Mouse (Mus musculus) liver, postnatal 0 days (tissue): ENCODE results near the gene Ncln. TPM values are rescaled to one million over a fixed set of nuclear protein-coding genes. Genes with fewer than 3 reads are reported as not detected.

Experiments
- ATAC-seq: fragments of 200-750 bp; cut with Nextera tagmentation; 2 replicates; pipeline ENCODE4 v1.8.0; 2017; ENCODE audit warnings: mild to moderate bottlenecking, moderate library complexity
- DNase-seq: peaks from one replicate; pipeline ENCODE4 v3.0.0-alpha.2; 2016
- H3K27ac ChIP-seq: fragments of 300-500 bp; sonication (generic); 2 replicates; pipeline ENCODE4 v1.5.1; 2014; ENCODE audit warnings: antibody characterized with exemption, moderate library complexity, mild to moderate bottlenecking, low read depth
- H3K27me3 ChIP-seq: fragments of 300-500 bp; sonication (generic); 2 replicates; pipeline ENCODE4 v1.6.1; 2014; ENCODE audit warnings: low read length, control low read depth, mixed read lengths; ENCODE audit not compliant: insufficient read depth
- H3K36me3 ChIP-seq: fragments of 300-500 bp; sonication (generic); replicated peaks from 2 replicates; pipeline ENCODE4 v1.6.1; 2014; ENCODE audit warnings: mild to moderate bottlenecking, control low read depth, low read length, moderate library complexity, mixed read lengths; ENCODE audit not compliant: insufficient read depth
- H3K4me1 ChIP-seq: fragments of 300-500 bp; sonication (generic); 2 replicates; pipeline ENCODE4 v1.6.1; 2014; ENCODE audit warnings: antibody characterized with exemption, mild to moderate bottlenecking, control low read depth; ENCODE audit not compliant: insufficient read depth
- H3K4me2 ChIP-seq: fragments of 300-500 bp; sonication (generic); 2 replicates; pipeline ENCODE4 v1.6.1; 2014; ENCODE audit warnings: low read depth, mild to moderate bottlenecking, low read length, moderate library complexity, mixed read lengths
- H3K4me3 ChIP-seq: fragments of 300-500 bp; sonication (generic); 2 replicates; pipeline ENCODE4 v1.5.1; 2014; ENCODE audit warnings: low read depth, low read length
- H3K9ac ChIP-seq: fragments of 300-500 bp; sonication (generic); replicated peaks from 2 replicates; pipeline ENCODE4 v1.6.1; 2014; ENCODE audit warnings: mild to moderate bottlenecking, moderate library complexity
- H3K9me3 ChIP-seq: fragments of 300-500 bp; sonication (generic); 2 replicates; pipeline ENCODE4 v1.6.1; 2016; ENCODE audit warnings: mild to moderate bottlenecking, control low read depth, low read length, mixed read lengths
- CTCF ChIP-seq: sonication (generic); IDR thresholded peaks from 2 replicates; pipeline ENCODE4 v1.5.1; 2016; ENCODE audit warnings: antibody characterized with exemption, low read depth
- EP300 ChIP-seq: IDR thresholded peaks from 2 replicates; pipeline ENCODE4 v1.6.1; 2016; ENCODE audit warnings: antibody characterized with exemption, low read depth, mild to moderate bottlenecking
- WGBS: fragments of 180-500 bp; shearing (Covaris S2); extraction: QIAGEN DNeasy Blood & Tissue Kit; methylation state at CpG from one replicate; pipeline ENCODE4 v1.1.7; 2014; ENCODE audit not compliant: insufficient replicate concordance; 5-methylcytosine and 5-hydroxymethylcytosine counted together
- polyA plus RNA-seq: library from polyadenylated mRNA; unstranded; fragments of >200 nt; fragmentation: Nextera tagmentation; extraction: Ambion mirVana; gene quantifications from 2 replicates; pipeline ENCODE4 v1.2.1, GENCODE M21; 2015

The Ncln gene
- polyA plus RNA-seq, 1 experiment from 2014 or later, result 30.6 TPM

GRCm38 (mm10) chr10:81526779-81527178, 30.6 kb upstream of the Ncln start:
- H3K4me1 ChIP-seq, result peaks cover 21% of the 10 kb centered on the region
- no peak overlapping the region for H3K4me2 ChIP-seq
- no peaks in the 10 kb centered on the region for H3K27me3 ChIP-seq
- H3K36me3 ChIP-seq, result peaks cover 15% of the 10 kb centered on the region
- WGBS, result 5% methylated on average over 14 of the region's 14 CpGs
- TF ChIP-seq EP300, result no peak
- TF ChIP-seq CTCF, result peak; percentile 99
- H3K9me3 ChIP-seq, result no peaks in the 10 kb centered on the region
- peak; percentile 90 for DNase-seq
- peak; percentile 56 for ATAC-seq
- no peak overlapping the region for H3K4me3 ChIP-seq
- no peak overlapping the region for H3K27ac ChIP-seq
- H3K9ac ChIP-seq, result no peak overlapping the region

DNA sequence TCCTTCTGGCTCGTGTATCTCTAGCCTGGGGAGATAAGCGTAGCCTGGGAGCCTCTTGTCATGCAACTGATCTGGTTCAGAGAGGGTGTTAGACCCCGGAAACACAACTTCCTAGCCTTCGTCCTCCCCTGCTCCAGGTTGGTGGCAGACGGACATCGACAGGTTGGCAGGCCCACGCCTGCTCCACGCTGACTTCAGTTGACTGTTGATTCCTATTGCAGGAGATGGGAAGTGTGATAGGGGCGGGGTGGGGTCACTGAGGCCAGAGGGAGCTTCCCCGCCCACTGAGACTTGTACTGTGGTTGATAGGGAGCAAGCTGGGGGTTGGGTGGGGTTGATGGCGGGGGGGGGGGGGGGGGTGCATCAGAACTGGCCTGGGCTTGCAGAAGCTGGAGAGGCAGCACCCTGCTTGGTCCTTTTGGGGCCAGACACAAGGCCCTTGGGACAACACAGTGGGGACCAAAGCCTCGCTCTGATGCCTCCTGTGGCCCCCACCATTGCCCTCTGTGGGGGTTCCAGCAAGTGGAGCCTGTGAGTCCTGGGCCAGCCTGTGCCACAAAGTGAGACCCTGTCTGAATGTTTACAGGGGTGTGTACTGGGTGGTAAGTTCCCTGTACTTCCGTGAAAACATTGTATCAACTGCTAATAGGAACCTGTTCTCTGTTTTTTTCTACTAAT, 29.0 kb upstream of the Ncln start:
- Histone ChIP-seq H3K4me1 (peaks cover 24% of the 10 kb centered on the region), H3K27ac (peak overlapping the region; percentile 78), H3K9me3 (no peaks in the 10 kb centered on the region), H3K4me2 (peak overlapping the region; percentile 70), H3K27me3 (no peaks in the 10 kb centered on the region), H3K9ac (no peak overlapping the region; the same call in 1 of the 2 replicates), H3K36me3 (0 out of 2 replicates have a peak, but pooled peaks cover 2% of the 10 kb centered on the region), H3K4me3 (no peak overlapping the region)
- TF ChIP-seq CTCF (no peak), EP300 (no peak)
- peak; percentile 65 for ATAC-seq
- WGBS, result 29% methylated on average over 12 of the region's 13 CpGs
- DNase-seq, result peak; percentile 64

DNA sequence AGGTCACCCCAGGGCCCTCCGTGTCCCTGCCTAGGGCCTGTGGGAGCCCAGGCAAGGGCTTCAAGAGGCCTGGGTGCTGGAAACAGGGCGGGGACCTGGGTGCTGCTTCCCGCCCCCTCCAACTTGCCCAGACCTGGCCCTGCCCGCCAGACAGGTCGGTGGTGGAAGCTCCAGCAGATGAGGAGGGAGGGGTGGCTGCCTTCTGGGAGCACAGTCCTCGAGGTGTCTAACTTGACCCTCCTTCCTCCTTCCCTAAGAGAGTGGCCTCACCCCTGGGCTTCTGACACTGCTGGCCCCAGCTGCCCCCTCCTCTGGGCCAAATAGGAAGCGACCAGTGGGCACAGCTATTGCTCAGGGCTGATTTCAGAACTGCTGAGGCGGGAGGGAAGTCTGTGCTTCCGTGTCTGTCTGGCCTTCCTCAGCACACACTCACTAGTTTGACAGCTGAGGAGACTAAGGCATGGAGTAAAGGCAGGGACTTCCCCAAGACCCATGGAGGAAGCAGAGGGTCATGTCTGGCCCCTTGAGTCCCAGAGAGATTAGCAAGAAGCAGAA, 27.9 kb upstream of the Ncln start, which contains the start of gene Gna15:
TSS of gene Gna15 (minus strand) at position 175 of the 555 bp plus-strand sequence.
- Histone ChIP-seq H3K4me3 (peak within 1 kb of the TSS; percentile 54), H3K36me3 (0 out of 2 replicates have a peak, but pooled peaks cover under 1% of the 10 kb centered on the region), H3K27me3 (no peaks in the 10 kb centered on the region), H3K9ac (peak within 1 kb of the TSS; percentile 66), H3K4me2 (peak within 1 kb of the TSS; percentile 70), H3K27ac (peak within 1 kb of the TSS; percentile 78), H3K4me1 (peaks cover 33% of the 10 kb centered on the region), H3K9me3 (no peaks in the 10 kb centered on the region)
- 13% methylated on average over 9 of the region's 9 CpGs for WGBS
- ATAC-seq (peak; percentile 28), DNase-seq (peak; percentile 55)
- TF ChIP-seq EP300 (no peak), CTCF (peak; percentile 39)

- ATAC-seq (no peak), DNase-seq (peak; percentile 36)
- Histone ChIP-seq H3K36me3 (no peaks in the 10 kb centered on the region), H3K9me3 (no peaks in the 10 kb centered on the region), H3K4me2 (peak overlapping the region; percentile 70), H3K4me1 (peaks cover 38% of the 10 kb centered on the region), H3K27me3 (no peaks in the 10 kb centered on the region), H3K9ac (peak overlapping the region; percentile 66), H3K4me3 (peak overlapping the region; percentile 54), H3K27ac (peak overlapping the region; percentile 78)
- WGBS, result 6% methylated on average over 19 of the region's 19 CpGs
- TF ChIP-seq EP300 (no peak), CTCF (no peak)
Measured at GRCm38 (mm10) chr10:81523570-81523969, 27.4 kb upstream of the Ncln start.

GRCm38 (mm10) chr10:81523142-81523541, 26.9 kb upstream of the Ncln start:
- H3K9me3 ChIP-seq, result no peaks in the 10 kb centered on the region
- H3K4me2 ChIP-seq, result peak overlapping the region; percentile 70
- DNase-seq, result no peak
- peaks cover 40% of the 10 kb centered on the region for H3K4me1 ChIP-seq
- no peaks in the 10 kb centered on the region for H3K36me3 ChIP-seq
- peak overlapping the region; percentile 54 for H3K4me3 ChIP-seq
- H3K9ac ChIP-seq, result peak overlapping the region; percentile 66; the same call in 1 of the 2 replicates
- H3K27me3 ChIP-seq, result no peaks in the 10 kb centered on the region
- H3K27ac ChIP-seq, result 0 out of 2 replicates have a peak overlapping the region, but pooled peaks have one; percentile 78
- no peak for ATAC-seq
- 37% methylated on average over 6 of the region's 6 CpGs for WGBS
- TF ChIP-seq CTCF (no peak), EP300 (no peak)

DNA sequence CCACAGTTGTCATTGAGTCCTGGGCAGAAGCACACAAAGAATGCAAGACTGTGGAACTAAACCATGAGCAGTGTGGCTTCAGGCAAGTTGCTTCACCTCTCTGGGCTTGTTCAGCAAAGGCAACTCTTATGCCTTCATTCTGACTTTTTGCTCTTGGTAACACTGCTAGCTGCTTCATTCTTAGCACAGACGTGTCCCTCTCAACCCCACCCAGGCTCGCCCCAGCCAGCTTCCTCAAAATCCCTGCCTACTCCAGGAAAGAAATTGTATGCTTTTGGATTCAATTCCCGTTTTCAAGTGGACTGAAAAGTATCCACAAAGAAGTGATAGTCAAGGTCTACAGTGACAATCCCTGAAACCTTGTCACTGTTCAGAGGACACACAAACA, 23.8 kb upstream of the Ncln start:
- Histone ChIP-seq H3K9ac (no peak overlapping the region), H3K4me3 (no peak overlapping the region), H3K27me3 (no peaks in the 10 kb centered on the region), H3K27ac (peak overlapping the region; percentile 71), H3K36me3 (no peaks in the 10 kb centered on the region), H3K4me2 (peak overlapping the region; percentile 50; the same call in 1 of the 2 replicates), H3K4me1 (peaks cover 42% of the 10 kb centered on the region), H3K9me3 (no peaks in the 10 kb centered on the region)
- DNase-seq, result no peak
- TF ChIP-seq EP300, result no peak
- TF ChIP-seq CTCF, result no peak
- no peak for ATAC-seq
- 29% methylated on average over 3 of the region's 3 CpGs for WGBS
